In genomic region chrX:107156021-107156420, GRCm38 (mm10) we compare ENCODE assay signal across 21 mouse cellular contexts.
"Had no signal": no experiment of that assay in that cellular context is flagged by ENCODE, and none has a peak within 500 bp of the region (broad histone marks: within the 10 kb centered on the region; RNA-seq: fewer than 3 reads in every experiment).

No protein-coding gene starts in this region.

- H3K9me3 ChIP-seq: liver, embryonic 15.5 days; midbrain, embryonic 10.5 days; midbrain, embryonic 12.5 days; neural tube, embryonic 13.5 days; neural tube, embryonic 15.5 days; stomach, embryonic 15.5 days had no signal

- DNase-seq: lung, adult 18-20 months; lung, embryonic 14.5 days; lung, postnatal 10 days; lung, postnatal 4 days; midbrain, embryonic 14.5 days; retina, postnatal 1 day; right cerebral cortex, adult 18-20 months; right cerebral cortex, postnatal 25 days; right cerebral cortex, postnatal 4 days; thymus, adult 18-20 months; thymus, postnatal 14 days; thymus, postnatal 36 days had no signal

- H3K9ac ChIP-seq: liver, embryonic 15.5 days; lung, embryonic 14.5 days; midbrain, embryonic 12.5 days; neural tube, embryonic 13.5 days; neural tube, embryonic 15.5 days; stomach, embryonic 15.5 days had no signal

- H3K27ac ChIP-seq: liver, embryonic 15.5 days; midbrain, embryonic 10.5 days; midbrain, embryonic 12.5 days; neural tube, embryonic 13.5 days; neural tube, embryonic 15.5 days; stomach, embryonic 15.5 days had no signal

- H3K36me3 ChIP-seq: liver, embryonic 15.5 days; midbrain, embryonic 10.5 days; midbrain, embryonic 12.5 days; neural tube, embryonic 13.5 days; neural tube, embryonic 15.5 days; stomach, embryonic 15.5 days had no signal

- H3K4me3 ChIP-seq: liver, embryonic 15.5 days; midbrain, embryonic 10.5 days; midbrain, embryonic 12.5 days; myocyte; neural tube, embryonic 13.5 days; neural tube, embryonic 15.5 days; stomach, embryonic 15.5 days had no signal

- H3K4me2 ChIP-seq: liver, embryonic 11.5 days; liver, embryonic 15.5 days; lung, embryonic 14.5 days; midbrain, embryonic 12.5 days; neural tube, embryonic 13.5 days; neural tube, embryonic 15.5 days; stomach, embryonic 15.5 days had no signal

- H3K4me1 ChIP-seq: midbrain, embryonic 10.5 days; midbrain, embryonic 12.5 days; neural tube, embryonic 13.5 days; neural tube, embryonic 15.5 days; stomach, embryonic 15.5 days had no signal

- H3K27me3 ChIP-seq: liver, embryonic 15.5 days; midbrain, embryonic 12.5 days; neural tube, embryonic 13.5 days; neural tube, embryonic 15.5 days; stomach, embryonic 15.5 days had no signal

- ATAC-seq: midbrain, embryonic 16.5 days had no signal
